Mouse (Mus musculus): ENCODE data around the gene Faxc.

Gene Faxc

DNA sequence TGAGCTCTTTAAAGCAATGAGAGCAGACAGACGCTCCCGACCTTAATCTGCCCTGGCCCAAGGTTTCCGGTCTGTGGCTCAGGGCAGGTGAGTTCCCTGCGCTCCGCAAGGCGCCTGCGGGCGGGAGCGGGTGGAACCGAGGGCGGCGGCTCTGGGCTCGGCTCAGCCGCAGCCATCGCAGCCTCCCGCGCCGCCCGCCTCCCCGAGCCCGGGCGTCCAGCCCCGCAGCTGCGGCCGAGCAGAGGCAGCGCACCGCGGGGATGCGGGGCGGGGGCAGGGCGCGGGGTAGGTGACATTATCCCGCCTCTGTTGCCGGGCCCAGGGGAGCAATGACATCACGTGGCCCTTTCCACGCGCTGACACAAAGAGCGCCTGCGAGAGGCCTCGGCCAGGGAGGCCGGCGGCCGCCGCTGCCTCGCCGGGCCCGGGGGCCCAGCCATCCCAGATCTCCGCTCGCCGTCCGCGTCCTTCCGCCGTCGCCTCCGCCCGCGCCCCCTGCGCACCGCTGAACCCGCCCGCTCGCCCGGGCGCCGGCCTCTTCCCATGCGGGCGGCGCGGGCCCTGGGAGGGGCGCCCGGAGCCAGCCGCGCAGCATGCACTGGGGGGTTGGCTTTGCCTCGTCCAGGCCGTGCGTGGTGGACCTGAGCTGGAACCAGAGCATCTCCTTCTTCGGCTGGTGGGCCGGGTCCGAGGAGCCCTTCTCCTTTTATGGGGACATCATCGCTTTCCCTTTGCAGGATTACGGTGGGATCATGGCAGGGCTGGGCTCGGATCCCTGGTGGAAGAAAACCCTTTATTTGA lies at the start of gene Faxc:
Gene Faxc, plus strand, starts transcription at position 359 of the 801 bp plus-strand sequence.
- no peak for DNase-seq (ENCODE audit: low read depth in 1 of 2, low spot score in 2 of 2)

GRCm38 (mm10) chr4:21882806-21883205 lies 48.3 kb upstream of the Faxc start:
- no peak for DNase-seq (ENCODE audit: low read depth in 1 of 2, low spot score in 2 of 2)

DNA sequence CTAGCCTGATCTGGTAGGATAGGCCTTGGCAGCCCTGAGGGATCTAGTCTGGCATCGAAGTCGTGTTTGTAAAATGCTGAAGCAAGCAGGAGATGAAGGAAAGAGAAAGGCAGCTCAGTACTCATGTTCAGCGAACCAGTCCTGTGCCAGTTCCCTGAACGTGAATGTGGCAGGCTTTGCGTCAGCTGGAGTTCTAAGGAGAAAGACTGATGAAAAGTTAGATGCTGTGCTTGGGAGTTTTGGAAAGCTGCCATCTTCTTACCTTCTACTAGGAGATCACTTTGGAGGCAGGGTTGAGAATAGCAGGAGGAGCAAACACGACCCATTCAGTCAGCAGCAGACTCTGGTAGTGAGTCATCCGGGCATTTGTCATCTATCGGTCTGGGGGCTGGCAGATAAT lies 45.3 kb upstream of the Faxc start:
- no peak for DNase-seq (ENCODE audit: low read depth in 1 of 2, low spot score in 2 of 2)

DNA sequence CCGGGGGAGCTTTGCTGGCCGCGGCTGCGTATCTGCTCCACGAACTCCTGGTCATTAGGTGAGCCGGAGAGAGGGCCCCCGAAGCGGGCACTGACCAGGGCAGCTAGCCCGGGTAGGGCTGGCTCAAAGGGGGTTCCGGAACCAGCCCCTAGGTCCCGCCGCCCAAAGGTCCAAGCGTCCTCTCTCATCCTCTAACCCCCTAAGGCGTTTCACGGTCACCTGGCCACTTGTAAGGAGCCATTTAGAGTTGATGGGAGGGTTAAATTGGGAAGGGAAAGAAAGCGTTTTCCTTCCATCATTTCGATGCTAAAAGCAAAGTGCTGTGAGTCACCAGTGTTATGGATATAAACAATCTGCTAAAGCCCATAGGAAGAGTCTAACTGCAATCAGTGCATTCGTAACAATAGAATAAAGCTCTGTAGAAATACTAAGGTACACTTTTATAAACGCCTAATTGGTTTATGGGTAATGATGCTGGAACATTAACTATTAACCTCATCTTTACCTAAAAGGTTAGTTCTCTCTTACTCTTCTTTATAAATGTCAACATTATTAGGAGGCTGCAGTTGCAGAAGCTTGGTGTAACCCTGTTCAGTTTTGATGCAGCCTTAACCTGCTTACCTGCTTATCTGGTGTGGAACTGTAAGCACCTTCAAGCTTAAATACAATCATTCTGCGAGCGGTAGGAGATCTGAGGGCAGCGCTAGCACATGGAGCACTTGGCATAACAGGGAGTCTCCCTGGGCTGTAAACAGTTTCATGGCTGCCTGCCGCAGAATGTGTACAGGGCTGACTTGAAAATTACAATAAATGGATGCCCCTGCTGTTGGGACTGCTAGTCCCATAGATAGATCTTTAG lies 872 bp downstream of the Faxc start:
- DNase-seq (ENCODE audit: low read depth in 1 of 2, low spot score in 2 of 2), result no peak

DNA sequence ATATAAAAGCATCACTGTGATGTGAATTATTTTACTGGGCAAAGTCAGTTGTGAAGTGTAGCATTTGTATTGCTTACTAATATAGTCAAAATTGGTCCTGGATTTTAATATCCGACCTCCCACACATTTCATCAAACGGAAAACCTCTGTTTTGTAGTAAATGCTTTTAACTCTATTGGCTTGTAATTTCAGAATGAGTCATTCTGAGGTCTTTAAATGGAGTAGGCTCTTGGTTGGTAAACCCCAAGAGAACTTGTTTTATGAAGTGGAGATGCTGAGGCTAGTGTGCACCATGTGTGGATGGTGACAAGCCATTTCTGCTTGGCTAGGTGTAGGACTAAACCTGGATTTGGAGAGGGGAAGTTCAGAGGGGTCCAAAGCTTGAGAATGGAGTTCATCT lies 4.2 kb downstream of the Faxc start:
- no peak for DNase-seq (ENCODE audit: low read depth in 1 of 2, low spot score in 2 of 2)

- no peak for DNase-seq (ENCODE audit: low read depth in 1 of 2, low spot score in 2 of 2)
Observed at GRCm38 (mm10) chr4:21936424-21936823, 5.3 kb downstream of the Faxc start.

GRCm38 (mm10) chr4:21937890-21938289 lies 6.8 kb downstream of the Faxc start:
- no peak for DNase-seq (ENCODE audit: low read depth in 1 of 2, low spot score in 2 of 2)

GRCm38 (mm10) chr4:21944672-21945071 lies 13.5 kb downstream of the Faxc start:
- no peak for DNase-seq (ENCODE audit: low read depth in 1 of 2, low spot score in 2 of 2)

- no peak for DNase-seq (ENCODE audit: low read depth in 1 of 2, low spot score in 2 of 2)
Observed at GRCm38 (mm10) chr4:21951444-21951843, 20.3 kb downstream of the Faxc start.

GRCm38 (mm10) chr4:21952255-21952654 lies 21.1 kb downstream of the Faxc start:
- DNase-seq (ENCODE audit: low read depth in 1 of 2, low spot score in 2 of 2), result no peak

- no peak for DNase-seq (ENCODE audit: low read depth in 1 of 2, low spot score in 2 of 2)
Observed at GRCm38 (mm10) chr4:21957570-21958321, 26.6 kb downstream of the Faxc start.

GRCm38 (mm10) chr4:21971949-21972348 lies 40.8 kb downstream of the Faxc start:
- DNase-seq (ENCODE audit: low read depth in 1 of 2, low spot score in 2 of 2), result no peak

- DNase-seq (ENCODE audit: low read depth in 1 of 2, low spot score in 2 of 2), result no peak
Observed at GRCm38 (mm10) chr4:21974126-21974525, 43.0 kb downstream of the Faxc start.

DNA sequence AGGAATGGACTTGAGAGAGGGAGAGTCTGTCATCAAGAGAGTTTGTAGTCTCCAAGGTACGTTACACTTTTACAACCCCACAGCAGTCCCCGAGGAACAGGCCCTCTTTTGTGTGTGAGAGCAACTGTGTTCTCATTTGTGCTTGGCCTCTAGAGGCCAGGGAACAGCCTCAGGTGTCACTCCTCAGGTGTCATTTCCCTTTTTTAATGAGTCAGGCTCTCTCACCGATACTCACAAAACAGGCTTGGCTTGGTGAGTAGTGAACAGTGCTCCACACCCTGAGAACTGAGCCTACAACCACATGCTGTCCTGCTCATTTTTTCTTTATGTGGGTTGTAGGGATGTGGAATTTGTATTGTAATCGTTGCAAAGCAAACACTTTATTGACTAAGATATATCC lies 49.3 kb downstream of the Faxc start:
- no peak for DNase-seq (ENCODE audit: low read depth in 1 of 2, low spot score in 2 of 2)

GRCm38 (mm10) chr4:21982449-21982848 lies 51.3 kb downstream of the Faxc start:
- DNase-seq (ENCODE audit: low read depth in 1 of 2, low spot score in 2 of 2), result no peak

- DNase-seq (ENCODE audit: low read depth in 1 of 2, low spot score in 2 of 2), result no peak
Observed at GRCm38 (mm10) chr4:21986857-21987256, 55.7 kb downstream of the Faxc start.

DNA sequence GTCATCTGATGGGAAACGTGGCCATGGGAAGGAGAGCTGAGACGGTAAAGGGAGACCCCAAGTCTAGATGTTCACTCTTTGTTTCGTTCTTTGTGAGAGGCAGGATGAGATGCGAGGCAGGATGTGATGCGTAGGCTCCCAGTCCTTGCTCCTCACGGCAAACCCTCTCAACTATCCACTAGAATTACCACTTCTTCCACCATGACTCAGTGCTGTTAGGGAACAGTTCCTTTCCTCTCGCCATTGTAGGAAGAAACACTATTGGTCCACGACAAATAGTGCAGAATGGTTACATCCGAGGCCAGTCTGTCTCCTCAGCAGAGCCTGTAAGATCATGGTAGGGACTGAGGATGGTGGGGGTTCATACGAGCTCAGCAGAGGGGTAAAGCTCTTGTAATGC lies 56.3 kb downstream of the Faxc start:
- no peak for DNase-seq (ENCODE audit: low read depth in 1 of 2, low spot score in 2 of 2)

GRCm38 (mm10) chr4:21989571-21990091 lies 58.5 kb downstream of the Faxc start:
- no peak for DNase-seq (ENCODE audit: low read depth in 1 of 2, low spot score in 2 of 2)

DNA sequence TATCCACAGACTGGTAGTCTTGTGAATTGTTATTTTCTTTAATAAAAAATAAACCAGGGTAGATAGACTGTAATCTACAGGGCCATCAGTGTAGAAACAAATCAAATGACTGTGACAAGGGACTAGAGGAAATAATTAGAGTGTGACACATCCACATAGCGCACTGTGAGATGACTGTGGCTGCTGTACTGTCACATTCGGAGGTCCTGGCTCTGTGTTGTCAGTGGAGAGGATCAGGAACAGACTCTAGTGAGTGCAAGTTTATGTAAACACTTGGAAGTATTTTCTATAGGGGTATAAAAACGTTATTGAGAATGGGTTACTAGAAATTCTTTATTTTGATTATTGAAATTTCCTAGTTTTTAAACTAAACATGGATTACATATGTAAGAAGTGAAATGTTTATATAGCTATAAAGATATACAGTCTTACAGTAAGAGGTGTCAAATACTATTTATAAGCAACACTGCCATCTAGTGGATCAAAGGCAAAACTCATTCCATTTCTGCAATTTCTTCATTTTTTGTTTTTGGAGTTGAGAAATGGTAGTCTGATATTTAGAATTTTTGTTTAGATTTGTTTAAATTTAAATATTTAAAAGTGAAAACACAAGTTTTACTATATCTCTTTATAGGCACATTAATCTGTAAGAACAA lies 59.6 kb downstream of the Faxc start:
- no peak for DNase-seq (ENCODE audit: low read depth in 1 of 2, low spot score in 2 of 2)

DNA sequence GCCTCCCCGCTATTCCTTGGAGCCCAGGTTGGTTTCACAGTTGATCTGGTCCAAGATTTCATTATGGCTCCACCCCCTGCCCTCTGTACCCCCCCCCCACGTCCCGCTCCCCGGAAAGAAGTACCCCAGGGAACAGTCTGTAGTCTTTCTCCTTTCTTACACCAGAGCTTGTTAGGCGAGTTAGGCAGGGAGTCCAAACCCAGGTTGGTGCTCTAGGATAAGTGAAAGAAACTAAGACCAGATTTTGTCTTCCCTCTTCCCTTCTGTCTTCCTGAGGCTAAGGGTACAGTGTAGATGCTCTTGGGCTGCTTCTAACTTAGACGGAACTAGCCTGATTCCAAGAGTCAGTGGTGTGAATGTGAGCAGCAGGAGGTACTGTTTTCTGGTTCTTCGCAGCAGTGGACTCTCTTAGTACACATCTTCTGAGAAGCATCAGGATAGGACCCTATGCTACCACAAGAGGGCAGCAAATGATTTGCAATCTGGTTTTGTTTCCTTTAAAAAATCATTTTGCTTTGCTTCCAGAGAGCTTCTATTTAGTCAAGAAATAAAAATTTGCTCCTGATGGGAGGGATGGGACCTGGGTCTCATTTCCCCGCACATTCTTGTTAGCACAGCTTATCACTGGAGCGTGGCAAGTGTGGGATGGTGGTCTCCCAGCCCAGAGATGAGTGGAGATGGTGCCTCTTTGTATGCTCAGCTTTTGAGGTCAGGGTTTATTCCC lies 86.7 kb downstream of the Faxc start:
- DNase-seq (ENCODE audit: low read depth in 1 of 2, low spot score in 2 of 2), result no peak

All from monocyte, adult 2 months (primary cell).